Mouse (Mus musculus) stomach, postnatal 0 days (tissue): ENCODE results near the gene Cep170b.

Source experiments
- CTCF ChIP-seq: IDR thresholded peaks from 2 replicates; pipeline ENCODE4 v1.5.1; 2016; ENCODE audit warnings: antibody characterized with exemption, low read depth, mild to moderate bottlenecking, moderate library complexity
- EP300 ChIP-seq: optimal IDR thresholded peaks from 2 replicates; pipeline ENCODE3; 2016; ENCODE audit warnings: antibody characterized with exemption

DNA sequence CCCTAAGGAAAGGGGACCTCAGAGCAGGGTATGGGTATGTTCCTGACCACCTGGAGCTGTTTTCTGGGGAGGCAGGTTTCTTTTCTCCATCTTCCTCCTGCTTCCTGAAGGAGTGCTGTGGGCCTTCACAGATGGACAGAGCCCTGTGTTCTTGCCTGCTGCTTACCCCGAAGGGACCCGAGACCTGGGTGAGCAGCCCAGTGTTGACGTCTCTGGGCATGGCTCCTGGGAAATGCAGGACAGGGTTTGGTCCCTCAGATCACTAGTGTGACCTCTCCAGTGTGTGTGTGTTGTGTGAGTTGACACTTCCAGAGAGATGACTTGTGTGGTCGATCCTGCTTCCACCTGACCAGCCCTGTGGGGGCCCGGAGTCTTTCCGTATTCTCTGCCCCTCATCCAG lies 3.2 kb downstream of the Cep170b start:
- no peak for TF ChIP-seq CTCF
- TF ChIP-seq EP300, result no peak
